Mouse (Mus musculus) fibroblast of lung, adult 2 months (primary cell): Measurements from ENCODE around the gene Sox8.
A peak's percentile ranks its signal among the peaks of the same experiment; 100 is the strongest.

Source experiments
- DNase-seq: peaks from one replicate; pipeline ENCODE4 v3.0.0-alpha.2; 2011; ENCODE audit warnings: low read depth

The Sox8 gene

GRCm38 (mm10) chr17:25555666-25556629, 14.5 kb downstream of the Sox8 start:
- DNase-seq = no peak

- DNase-seq = no peak
Measured at GRCm38 (mm10) chr17:25555159-25555558, 15.3 kb downstream of the Sox8 start.

GRCm38 (mm10) chr17:25551313-25551712, 19.2 kb downstream of the Sox8 start:
- no peak for DNase-seq

- DNase-seq = no peak
Measured at GRCm38 (mm10) chr17:25550020-25550419, 20.5 kb downstream of the Sox8 start.

- no peak for DNase-seq
Measured at GRCm38 (mm10) chr17:25547026-25547425, 23.5 kb downstream of the Sox8 start.

GRCm38 (mm10) chr17:25541768-25542167, 28.7 kb downstream of the Sox8 start:
- no peak for DNase-seq

GRCm38 (mm10) chr17:25540731-25541130, 29.8 kb downstream of the Sox8 start:
- DNase-seq = no peak

- peak; percentile 34 for DNase-seq
Measured at GRCm38 (mm10) chr17:25538945-25539875, 31.3 kb downstream of the Sox8 start.

GRCm38 (mm10) chr17:25530357-25531022, 40.0 kb downstream of the Sox8 start:
- no peak for DNase-seq

- DNase-seq = no peak
Measured at GRCm38 (mm10) chr17:25522080-25522479, 48.4 kb downstream of the Sox8 start.

- no peak for DNase-seq
Measured at GRCm38 (mm10) chr17:25520492-25520891, 50.0 kb downstream of the Sox8 start.

GRCm38 (mm10) chr17:25519511-25519910, 51.0 kb downstream of the Sox8 start:
- DNase-seq = no peak

- no peak for DNase-seq
Measured at GRCm38 (mm10) chr17:25518144-25518543, 52.3 kb downstream of the Sox8 start.

GRCm38 (mm10) chr17:25516315-25516714, 54.2 kb downstream of the Sox8 start:
- no peak for DNase-seq
